Mouse (Mus musculus): ENCODE measurements around the gene Aqp11. TPM values are rescaled to one million over a fixed set of nuclear protein-coding genes. Genes with fewer than 3 reads are reported as not detected.
A peak's percentile ranks its signal among the peaks of the same experiment; 100 is the strongest.

The Aqp11 gene
- polyA plus RNA-seq, 1 experiment, result 0.56 TPM

- no peaks in the 10 kb centered on the region for H3K27me3 ChIP-seq (ENCODE audit: control insufficient read depth, insufficient read depth, insufficient read length)
- H3ac ChIP-seq (ENCODE audit: control insufficient read depth, insufficient read length), result no peak overlapping the region
- TF ChIP-seq POLR2AphosphoS2 (IDR thresholded peaks at IDR 0.05; ENCODE audit: insufficient read length, low read depth) (no peak), POLR2A (IDR thresholded peaks at IDR 0.05; ENCODE audit: insufficient read length, low read depth) (no peak), MYOD1 (IDR thresholded peaks at IDR 0.05; ENCODE audit: control insufficient read depth in 1 of 3, insufficient read length in 2 of 3, low read depth in 2 of 3) (peak; percentile 17 to 84 (median 64))
- H3K4me3 ChIP-seq, result no peak overlapping the region
- no peaks in the 10 kb centered on the region for H3K36me3 ChIP-seq (ENCODE audit: control insufficient read depth, insufficient read depth)
- H3K4me2 ChIP-seq (ENCODE audit: low read depth), result peak overlapping the region; percentile 14
- H3K79me2 ChIP-seq (ENCODE audit: control insufficient read depth, insufficient read depth), result no peaks in the 10 kb centered on the region
Measured at GRCm38 (mm10) chr7:97777191-97777590, 39.1 kb upstream of the Aqp11 start.

DNA sequence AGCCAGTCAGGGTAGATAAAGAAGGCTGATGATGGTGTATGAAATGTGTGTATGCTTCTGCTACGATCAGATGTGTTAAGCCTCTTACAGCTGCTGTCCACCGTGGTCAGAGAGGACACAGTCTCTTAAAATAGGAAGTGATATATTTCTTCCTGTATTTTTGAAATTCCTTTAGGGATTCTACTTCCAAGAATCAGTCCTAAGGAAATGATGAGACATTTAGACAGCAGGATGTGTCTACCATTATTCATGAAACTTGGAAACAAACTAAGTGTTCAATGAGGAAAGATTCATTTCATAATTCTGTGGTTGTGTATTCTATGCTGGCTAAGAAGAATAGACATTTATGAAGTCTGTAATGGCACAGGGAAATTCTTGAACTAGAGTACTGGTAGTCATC, 37.8 kb upstream of the Aqp11 start:
- Histone ChIP-seq H3K79me2 (ENCODE audit: control insufficient read depth, insufficient read depth) (no peaks in the 10 kb centered on the region), H3K36me3 (ENCODE audit: control insufficient read depth, insufficient read depth) (no peaks in the 10 kb centered on the region), H3ac (ENCODE audit: control insufficient read depth, insufficient read length) (no peak overlapping the region), H3K4me2 (ENCODE audit: low read depth) (peak overlapping the region; percentile 67), H3K4me3 (no peak overlapping the region), H3K27me3 (ENCODE audit: control insufficient read depth, insufficient read depth, insufficient read length) (no peaks in the 10 kb centered on the region)
- TF ChIP-seq REST (IDR thresholded peaks at IDR 0.05; ENCODE audit: insufficient read depth, insufficient read length) (no peak), CEBPB (IDR thresholded peaks at IDR 0.05; ENCODE audit: insufficient read depth, poor library complexity, severe bottlenecking) (no peak), MYOG (IDR thresholded peaks at IDR 0.05; ENCODE audit: control insufficient read depth in 1 of 3, insufficient read depth in 1 of 3, insufficient read length in 2 of 3, low read depth in 2 of 3) (no peak), POLR2A (IDR thresholded peaks at IDR 0.05; ENCODE audit: insufficient read length, low read depth) (no peak), E2F4 (IDR thresholded peaks at IDR 0.05; ENCODE audit: insufficient read depth) (no peak), POLR2AphosphoS2 (IDR thresholded peaks at IDR 0.05; ENCODE audit: insufficient read length, low read depth) (no peak), USF1 (IDR thresholded peaks at IDR 0.05; ENCODE audit: low read depth) (no peak), TCF12 (IDR thresholded peaks at IDR 0.05; ENCODE audit: insufficient read depth, poor library complexity, severe bottlenecking) (no peak), TCF3 (IDR thresholded peaks at IDR 0.05; ENCODE audit: insufficient read length, low read depth) (no peak), MYOD1 (IDR thresholded peaks at IDR 0.05; ENCODE audit: control insufficient read depth in 1 of 3, insufficient read length in 2 of 3, low read depth in 2 of 3) (no peak), SRF (IDR thresholded peaks at IDR 0.05; ENCODE audit: control insufficient read depth, insufficient read length, low read depth) (no peak), MAX (IDR thresholded peaks at IDR 0.05; ENCODE audit: low read depth) (no peak)

DNA sequence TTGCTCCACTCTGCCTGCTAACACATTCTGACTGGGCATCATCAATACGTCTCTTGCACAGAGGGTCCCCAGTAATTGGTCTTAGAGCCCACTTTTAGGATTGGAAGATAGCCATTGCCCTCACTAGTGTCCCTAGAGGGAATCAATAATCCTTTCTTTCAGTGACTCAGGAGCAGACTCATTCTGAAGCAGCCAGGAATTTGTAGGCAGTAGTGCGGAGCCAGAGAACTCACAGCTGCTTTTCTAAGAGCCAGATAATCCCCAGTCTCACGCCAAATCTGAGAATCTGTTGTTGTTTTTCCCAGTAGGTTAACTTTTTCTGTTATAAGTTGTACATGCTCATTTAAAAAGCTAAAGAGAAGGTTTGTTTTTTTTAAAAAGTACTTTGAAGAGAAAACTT, 37.3 kb upstream of the Aqp11 start:
- H3K79me2 ChIP-seq (ENCODE audit: control insufficient read depth, insufficient read depth), result no peaks in the 10 kb centered on the region
- TF ChIP-seq CEBPB (IDR thresholded peaks at IDR 0.05; ENCODE audit: insufficient read depth, poor library complexity, severe bottlenecking), result no peak
- no peak for TF ChIP-seq MYOG (IDR thresholded peaks at IDR 0.05; ENCODE audit: control insufficient read depth in 1 of 3, insufficient read depth in 1 of 3, insufficient read length in 2 of 3, low read depth in 2 of 3)
- no peak for TF ChIP-seq POLR2A (IDR thresholded peaks at IDR 0.05; ENCODE audit: insufficient read length, low read depth)
- no peak for TF ChIP-seq USF1 (IDR thresholded peaks at IDR 0.05; ENCODE audit: low read depth)
- no peak for TF ChIP-seq TCF12 (IDR thresholded peaks at IDR 0.05; ENCODE audit: insufficient read depth, poor library complexity, severe bottlenecking)
- TF ChIP-seq SRF (IDR thresholded peaks at IDR 0.05; ENCODE audit: control insufficient read depth, insufficient read length, low read depth), result no peak
- no peak for TF ChIP-seq MAX (IDR thresholded peaks at IDR 0.05; ENCODE audit: low read depth)
- TF ChIP-seq REST (IDR thresholded peaks at IDR 0.05; ENCODE audit: insufficient read depth, insufficient read length), result no peak
- no peak for TF ChIP-seq POLR2AphosphoS2 (IDR thresholded peaks at IDR 0.05; ENCODE audit: insufficient read length, low read depth)
- peak overlapping the region; percentile 67 for H3K4me2 ChIP-seq (ENCODE audit: low read depth)
- no peak overlapping the region for H3ac ChIP-seq (ENCODE audit: control insufficient read depth, insufficient read length)
- no peaks in the 10 kb centered on the region for H3K36me3 ChIP-seq (ENCODE audit: control insufficient read depth, insufficient read depth)
- no peaks in the 10 kb centered on the region for H3K27me3 ChIP-seq (ENCODE audit: control insufficient read depth, insufficient read depth, insufficient read length)
- no peak overlapping the region for H3K4me3 ChIP-seq

DNA sequence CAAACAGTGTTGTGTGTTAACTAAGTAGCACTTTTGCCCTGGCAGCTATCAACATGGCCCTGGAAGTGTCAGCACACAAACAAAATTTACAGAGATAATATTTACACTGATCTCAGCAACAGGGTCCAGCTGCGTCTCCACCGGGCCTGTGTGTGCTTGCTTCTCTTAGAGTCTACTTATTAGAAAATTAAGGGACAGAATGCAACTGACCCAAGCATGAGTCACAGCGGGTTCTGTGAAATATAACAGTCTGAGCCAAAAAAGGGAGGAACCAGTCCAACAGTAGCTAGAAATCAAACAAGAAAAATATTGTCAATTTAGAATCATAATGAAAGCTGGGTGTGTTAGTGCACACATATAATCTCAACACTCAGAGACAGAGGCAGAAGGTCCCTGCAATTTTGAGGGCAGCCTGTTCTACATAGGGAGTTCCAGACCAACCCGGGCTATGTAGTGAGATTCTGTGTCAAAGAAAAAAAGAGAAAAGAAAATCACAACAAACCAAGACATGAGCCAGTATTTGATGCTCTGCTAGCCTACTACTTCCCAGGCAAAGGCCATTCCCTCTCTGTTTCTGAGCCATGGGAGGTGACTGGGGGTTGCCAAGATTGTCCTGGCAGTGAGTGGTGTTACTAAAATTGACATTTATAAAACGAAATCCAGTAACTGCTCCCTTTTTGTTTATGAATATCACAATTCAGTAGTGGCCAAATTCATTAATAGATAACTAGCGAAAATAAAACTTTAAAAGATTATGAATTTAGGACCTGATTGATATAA, 32.9 kb upstream of the Aqp11 start:
- Histone ChIP-seq H3K4me3 (no peak overlapping the region), H3K4me2 (ENCODE audit: low read depth) (peak overlapping the region; percentile 58), H3K79me2 (ENCODE audit: control insufficient read depth, insufficient read depth) (no peaks in the 10 kb centered on the region), H3K27me3 (ENCODE audit: control insufficient read depth, insufficient read depth, insufficient read length) (no peaks in the 10 kb centered on the region), H3K36me3 (ENCODE audit: control insufficient read depth, insufficient read depth) (no peaks in the 10 kb centered on the region), H3ac (ENCODE audit: control insufficient read depth, insufficient read length) (no peak overlapping the region)
- TF ChIP-seq MYOD1 (IDR thresholded peaks at IDR 0.05; ENCODE audit: control insufficient read depth in 1 of 3, insufficient read length in 2 of 3, low read depth in 2 of 3) (no peak), TCF3 (IDR thresholded peaks at IDR 0.05; ENCODE audit: insufficient read length, low read depth) (no peak), E2F4 (IDR thresholded peaks at IDR 0.05; ENCODE audit: insufficient read depth) (no peak), POLR2AphosphoS2 (IDR thresholded peaks at IDR 0.05; ENCODE audit: insufficient read length, low read depth) (no peak), TCF12 (IDR thresholded peaks at IDR 0.05; ENCODE audit: insufficient read depth, poor library complexity, severe bottlenecking) (no peak)

DNA sequence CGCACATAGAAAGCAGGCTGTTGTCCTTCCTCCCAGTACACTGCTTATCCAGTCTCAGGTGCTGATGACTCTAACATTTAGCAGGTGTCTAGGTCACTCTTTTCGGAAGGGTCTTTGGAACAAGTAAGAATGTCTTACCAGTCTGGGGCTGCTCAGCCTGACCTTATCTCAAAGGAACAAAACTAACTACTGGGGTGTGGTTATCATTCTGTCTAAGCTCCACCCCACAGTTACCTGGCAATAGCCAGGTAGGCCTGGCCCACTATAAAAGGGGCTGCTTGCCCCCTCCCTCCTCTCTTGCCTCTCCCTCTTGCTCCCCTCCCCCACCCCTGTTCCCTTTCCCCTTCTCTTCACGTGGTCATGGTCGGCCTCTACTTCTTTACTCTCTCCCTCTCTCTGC, 30.9 kb upstream of the Aqp11 start:
- H3K4me2 ChIP-seq (ENCODE audit: low read depth), result no peak overlapping the region
- H3ac ChIP-seq (ENCODE audit: control insufficient read depth, insufficient read length), result no peak overlapping the region
- H3K27me3 ChIP-seq (ENCODE audit: control insufficient read depth, insufficient read depth, insufficient read length), result no peaks in the 10 kb centered on the region
- TF ChIP-seq SRF (IDR thresholded peaks at IDR 0.05; ENCODE audit: control insufficient read depth, insufficient read length, low read depth) (no peak), USF1 (IDR thresholded peaks at IDR 0.05; ENCODE audit: low read depth) (no peak), CEBPB (IDR thresholded peaks at IDR 0.05; ENCODE audit: insufficient read depth, poor library complexity, severe bottlenecking) (no peak), POLR2A (IDR thresholded peaks at IDR 0.05; ENCODE audit: insufficient read length, low read depth) (no peak), POLR2AphosphoS2 (IDR thresholded peaks at IDR 0.05; ENCODE audit: insufficient read length, low read depth) (no peak), MYOG (IDR thresholded peaks at IDR 0.05; ENCODE audit: control insufficient read depth in 1 of 3, insufficient read depth in 1 of 3, insufficient read length in 2 of 3, low read depth in 2 of 3) (no peak), TCF12 (IDR thresholded peaks at IDR 0.05; ENCODE audit: insufficient read depth, poor library complexity, severe bottlenecking) (no peak), TCF3 (IDR thresholded peaks at IDR 0.05; ENCODE audit: insufficient read length, low read depth) (no peak), MYOD1 (IDR thresholded peaks at IDR 0.05; ENCODE audit: control insufficient read depth in 1 of 3, insufficient read length in 2 of 3, low read depth in 2 of 3) (no peak), MAX (IDR thresholded peaks at IDR 0.05; ENCODE audit: low read depth) (no peak), E2F4 (IDR thresholded peaks at IDR 0.05; ENCODE audit: insufficient read depth) (no peak), REST (IDR thresholded peaks at IDR 0.05; ENCODE audit: insufficient read depth, insufficient read length) (no peak)
- H3K79me2 ChIP-seq (ENCODE audit: control insufficient read depth, insufficient read depth), result no peaks in the 10 kb centered on the region
- no peak overlapping the region for H3K4me3 ChIP-seq
- no peaks in the 10 kb centered on the region for H3K36me3 ChIP-seq (ENCODE audit: control insufficient read depth, insufficient read depth)

Data from myocyte (in vitro differentiated cells).